In the genomic region with DNA sequence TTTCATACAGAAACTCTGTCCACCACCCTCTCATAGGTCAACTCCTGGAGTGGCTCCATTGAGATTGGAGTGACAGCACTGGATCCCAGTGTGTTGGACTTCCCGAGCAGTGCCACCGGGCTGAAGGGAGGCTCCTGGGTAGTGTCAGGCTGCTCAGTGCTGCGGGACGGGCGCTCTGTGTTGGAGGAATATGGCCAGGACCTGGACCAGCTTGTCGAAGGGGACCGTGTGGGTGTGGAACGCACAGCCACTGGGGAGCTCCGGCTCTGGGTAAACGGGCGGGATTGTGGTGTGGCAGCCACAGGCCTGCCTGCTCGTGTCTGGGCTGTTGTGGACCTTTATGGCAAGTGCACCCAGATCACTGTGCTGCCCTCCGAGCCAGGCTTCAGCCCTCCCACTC, we compare ENCODE assay signal across 9 mouse cellular contexts. TPM values are rescaled to one million over a fixed set of nuclear protein-coding genes. Genes with fewer than 3 reads are reported as not detected.
DNase-seq lines count a peak whose midpoint lies in the region; ATAC-seq and TF ChIP-seq lines count a peak whose summit lies in the region.
"Had no signal": no experiment of that assay in that cellular context is flagged by ENCODE, and none has a peak within 500 bp of the region (broad histone marks: within the 10 kb centered on the region; RNA-seq: fewer than 3 reads in every experiment).

No protein-coding gene starts in this region.

- 88% methylated on average over 13 of the region's 13 CpGs for WGBS in limb, embryonic 14.5 days
- WGBS in stomach, embryonic 16.5 days = 78% methylated on average over 13 of the region's 13 CpGs

- peaks cover 12% of the 10 kb centered on the region for H3K4me1 ChIP-seq in limb, embryonic 14.5 days (ENCODE audit: control insufficient read depth, insufficient read depth, low read length)
- H3K4me1 ChIP-seq in stomach, embryonic 16.5 days (ENCODE audit: control insufficient read depth, insufficient read depth, low read length) = peaks cover 20% of the 10 kb centered on the region

- no peaks in the 10 kb centered on the region for H3K9me3 ChIP-seq in limb, embryonic 14.5 days (ENCODE audit: control insufficient read depth, low read length)
- no peaks in the 10 kb centered on the region for H3K9me3 ChIP-seq in stomach, embryonic 16.5 days (replicated peaks; ENCODE audit: control insufficient read depth, low read length)

- H3K9ac ChIP-seq in limb, embryonic 14.5 days (ENCODE audit: low read depth, low read length, severe bottlenecking) = peak overlapping the region; percentile 95; the same call in 1 of the 2 replicates
- H3K9ac ChIP-seq in stomach, embryonic 16.5 days (ENCODE audit: low read length) = no peak overlapping the region

- peak; percentile 94 for DNase-seq in heart, adult 11 months
- DNase-seq in heart, adult 8-10 months (ENCODE audit: low spot score) = no peak
- peak; percentile 14 to 62 for DNase-seq in spleen, postnatal 4 days (ENCODE audit: low spot score in 2 of 2)
- DNase-seq in spleen, adult 18-20 months = no peak
- no peak for DNase-seq in limb, embryonic 14.5 days (ENCODE audit: low spot score)
- no peak for DNase-seq in gastrocnemius, postnatal 4 days (ENCODE audit: low spot score in 2 of 2)

- H3K27me3 ChIP-seq in limb, embryonic 14.5 days (ENCODE audit: control insufficient read depth, insufficient read depth, low read length) = no peaks in the 10 kb centered on the region
- H3K27me3 ChIP-seq in stomach, embryonic 16.5 days (ENCODE audit: control insufficient read depth, insufficient read depth, low read length) = no peaks in the 10 kb centered on the region

- H3K36me3 ChIP-seq in limb, embryonic 14.5 days (ENCODE audit: control insufficient read depth, insufficient read depth, low read length) = peaks cover 48% of the 10 kb centered on the region
- H3K36me3 ChIP-seq in stomach, embryonic 16.5 days (ENCODE audit: control insufficient read depth, insufficient read depth, low read length) = peaks cover 20% of the 10 kb centered on the region

- no peak for ATAC-seq in limb, embryonic 14.5 days (ENCODE audit: low FRiP score, low read depth)
- ATAC-seq in stomach, embryonic 16.5 days (ENCODE audit: insufficient read depth, low FRiP score) = no peak
- ATAC-seq in granulocyte monocyte progenitor cell, adult 5-6 weeks (replicated peaks; ENCODE audit: poor library complexity, severe bottlenecking) = no peak
- ATAC-seq: CD4-positive, CD25-positive, alpha-beta regulatory T cell, adult 4 months had no signal

- H3K27ac ChIP-seq in limb, embryonic 14.5 days (replicated peaks; ENCODE audit: low read depth, low read length) = no peak overlapping the region
- no peak overlapping the region for H3K27ac ChIP-seq in stomach, embryonic 16.5 days (ENCODE audit: low read length)

- no peak for TF ChIP-seq POLR2A in limb, embryonic 14.5 days (IDR thresholded peaks at IDR 0.05; ENCODE audit: borderline replicate concordance, extremely low read depth, insufficient read depth, insufficient read length)

- peak overlapping the region; percentile 75 for H3K4me2 ChIP-seq in limb, embryonic 14.5 days (replicated peaks; ENCODE audit: low read depth, low read length, severe bottlenecking)
- H3K4me2 ChIP-seq in stomach, embryonic 16.5 days (ENCODE audit: low read depth, low read length) = peak overlapping the region; percentile 97; the same call in 1 of the 2 replicates

- peak overlapping the region; percentile 91 for H3K4me3 ChIP-seq in limb, embryonic 14.5 days (replicated peaks; ENCODE audit: low read length)
- no peak overlapping the region for H3K4me3 ChIP-seq in stomach, embryonic 16.5 days (replicated peaks; ENCODE audit: low read length)

RNA-seq across cellular contexts. Expression of a gene that starts 2.1 kb away (rescaled TPM):
- 10 to 100 TPM; 38.0 to 50.9 (median 43.4) TPM for total RNA-seq in heart, adult 8-10 months (2022)
- polyA plus RNA-seq in limb, embryonic 14.5 days (2012; rRNA removed) = 74.3 and 74.6 TPM in 2 replicates
- polyA plus RNA-seq in limb, embryonic 14.5 days (2014; fragmentation: Nextera tagmentation; extraction: Ambion mirVana) = 11.4 and 15.0 TPM in 2 replicates
- 7.5 TPM in 2 replicates for polyA plus RNA-seq in stomach, embryonic 16.5 days (2015; fragmentation: Nextera tagmentation; extraction: Ambion mirVana)
- total RNA-seq in granulocyte monocyte progenitor cell, adult 5-6 weeks (2014; fragmentation: Nextera tagmentation) = 32.0 and 38.9 TPM in 2 replicates
- total RNA-seq in granulocyte monocyte progenitor cell, adult 5-6 weeks (2017) = 20.7 and 27.5 TPM in 2 replicates
- 10 to 100 TPM; 32.3 to 36.9 TPM for total RNA-seq in gastrocnemius, postnatal 4 days (2021)

RNA-seq across cellular contexts. Expression of a gene that starts 2.2 kb away (rescaled TPM):
- total RNA-seq in heart, adult 8-10 months (2022) = under 1 TPM; 0.43 to 0.81 (median 0.60) TPM
- 8.6 and 8.9 TPM in 2 replicates for polyA plus RNA-seq in limb, embryonic 14.5 days (2012; rRNA removed)
- polyA plus RNA-seq in limb, embryonic 14.5 days (2014; fragmentation: Nextera tagmentation; extraction: Ambion mirVana) = 8.9 and 12.3 TPM in 2 replicates
- 4.9 TPM in 2 replicates for polyA plus RNA-seq in stomach, embryonic 16.5 days (2015; fragmentation: Nextera tagmentation; extraction: Ambion mirVana)
- 1.3 and 3.5 TPM in 2 replicates for total RNA-seq in granulocyte monocyte progenitor cell, adult 5-6 weeks (2014; fragmentation: Nextera tagmentation)
- total RNA-seq in granulocyte monocyte progenitor cell, adult 5-6 weeks (2017) = 3.6 and 6.4 TPM in 2 replicates
- 1 to 10 TPM; 3.2 to 4.1 TPM for total RNA-seq in gastrocnemius, postnatal 4 days (2021)

RNA-seq across cellular contexts. Expression of a gene that starts 7.6 kb away (rescaled TPM):
- 1 to 10 TPM in 2 of 4 experiments, under 1 TPM in 2; 0.16 to 1.1 (median 0.83) TPM for total RNA-seq in heart, adult 8-10 months (2022)
- 2.1 and 2.2 TPM in 2 replicates for polyA plus RNA-seq in limb, embryonic 14.5 days (2012; rRNA removed)
- 2.1 TPM in 2 replicates for polyA plus RNA-seq in limb, embryonic 14.5 days (2014; fragmentation: Nextera tagmentation; extraction: Ambion mirVana)
- polyA plus RNA-seq in stomach, embryonic 16.5 days (2015; fragmentation: Nextera tagmentation; extraction: Ambion mirVana) = 4.0 and 5.1 TPM in 2 replicates
- 52.4 and 65.1 TPM in 2 replicates for total RNA-seq in granulocyte monocyte progenitor cell, adult 5-6 weeks (2014; fragmentation: Nextera tagmentation)
- total RNA-seq in granulocyte monocyte progenitor cell, adult 5-6 weeks (2017) = 47.0 and 50.7 TPM in 2 replicates
- total RNA-seq in gastrocnemius, postnatal 4 days (2021) = 1 to 10 TPM in 1 of 2 experiments, under 1 TPM in 1; 0.65 to 1.1 TPM

RNA-seq across cellular contexts. Expression of a gene that starts 10.7 kb away (rescaled TPM):
- 10 to 100 TPM; 23.2 to 32.1 (median 27.7) TPM for total RNA-seq in heart, adult 8-10 months (2022)
- 94.0 and 110 TPM in 2 replicates for polyA plus RNA-seq in limb, embryonic 14.5 days (2012; rRNA removed)
- 67.3 and 74.4 TPM in 2 replicates for polyA plus RNA-seq in limb, embryonic 14.5 days (2014; fragmentation: Nextera tagmentation; extraction: Ambion mirVana)
- polyA plus RNA-seq in stomach, embryonic 16.5 days (2015; fragmentation: Nextera tagmentation; extraction: Ambion mirVana) = 61.6 and 63.4 TPM in 2 replicates
- total RNA-seq in granulocyte monocyte progenitor cell, adult 5-6 weeks (2014; fragmentation: Nextera tagmentation) = 71.5 and 99.8 TPM in 2 replicates
- 47.1 and 58.2 TPM in 2 replicates for total RNA-seq in granulocyte monocyte progenitor cell, adult 5-6 weeks (2017)
- 10 to 100 TPM; 35.9 to 44.5 TPM for total RNA-seq in gastrocnemius, postnatal 4 days (2021)

RNA-seq across cellular contexts. Expression of a gene that starts 18.8 kb away (rescaled TPM):
- 100 to 1,000 TPM; 410 to 451 (median 437) TPM for total RNA-seq in heart, adult 8-10 months (2022)
- 1,009 and 1,079 TPM in 2 replicates for polyA plus RNA-seq in limb, embryonic 14.5 days (2012; rRNA removed)
- polyA plus RNA-seq in limb, embryonic 14.5 days (2014; fragmentation: Nextera tagmentation; extraction: Ambion mirVana) = 1,556 and 1,603 TPM in 2 replicates
- 1,516 and 1,535 TPM in 2 replicates for polyA plus RNA-seq in stomach, embryonic 16.5 days (2015; fragmentation: Nextera tagmentation; extraction: Ambion mirVana)
- total RNA-seq in granulocyte monocyte progenitor cell, adult 5-6 weeks (2014; fragmentation: Nextera tagmentation) = 1,453 and 1,476 TPM in 2 replicates
- 890 and 976 TPM in 2 replicates for total RNA-seq in granulocyte monocyte progenitor cell, adult 5-6 weeks (2017)
- total RNA-seq in gastrocnemius, postnatal 4 days (2021) = 100 to 1,000 TPM; 565 to 571 TPM

Comparison
In these comparisons a context has a peak if more than half of its experiments do, and no peak if none do; other contexts are left out.
1. DNase-seq: peak in heart, adult 11 months (single experiment) and spleen, postnatal 4 days (2 of 2); none in heart, adult 8-10 months (single experiment), spleen, adult 18-20 months (0 of 2), limb, embryonic 14.5 days (single experiment) and gastrocnemius, postnatal 4 days (0 of 2).
2. RNA of a gene that starts 7.6 kb away (total RNA-seq): 47.0 to 65.1 TPM in granulocyte monocyte progenitor cell, adult 5-6 weeks; 0.16 to 1.1 TPM in heart, adult 8-10 months and 0.65 to 1.1 TPM in gastrocnemius, postnatal 4 days; every median in the first group is over 10 times any median in the second.